Mouse (Mus musculus) erythroblast, embryonic 14.5 days (primary cell): ENCODE measurements around the gene F3. TPM values are rescaled to one million over a fixed set of nuclear protein-coding genes. Genes with fewer than 3 reads are reported as not detected.

ENCODE experiments used
- H3K27me3 ChIP-seq: 2 replicates; pipeline ENCODE4 v1.6.1; 2012; ENCODE audit warnings: inconsistent platforms; ENCODE audit not compliant: control insufficient read depth
- H3K36me3 ChIP-seq: 2 replicates; pipeline ENCODE4 v1.6.1; 2012; ENCODE audit warnings: mild to moderate bottlenecking, inconsistent platforms; ENCODE audit not compliant: control insufficient read depth
- H3K4me1 ChIP-seq: 2 replicates; pipeline ENCODE4 v1.6.1; 2012; ENCODE audit warnings: inconsistent platforms; ENCODE audit not compliant: control insufficient read depth
- H3K4me3 ChIP-seq: replicated peaks from 2 replicates; pipeline ENCODE3; 2012; ENCODE audit warnings: moderate library complexity, mild to moderate bottlenecking, inconsistent platforms
- H3K9me3 ChIP-seq: 2 replicates; pipeline ENCODE4 v1.6.1; 2012; ENCODE audit warnings: low read length, inconsistent platforms, mixed read lengths; ENCODE audit not compliant: control insufficient read depth
- GATA1 ChIP-seq: IDR thresholded peaks from 2 replicates; pipeline ENCODE4 v1.6.1; 2012; ENCODE audit warnings: low read length, inconsistent platforms, mixed read lengths
- TAL1 ChIP-seq: IDR thresholded peaks from 3 replicates; pipeline ENCODE4 v1.6.1; 2012; ENCODE audit warnings: low read length, inconsistent platforms, mixed read lengths
- polyA plus RNA-seq: library from polyadenylated mRNA; stranded (reverse); fragments of >175 nt; gene quantifications from 2 replicates; pipeline ENCODE4 v1.2.3, GENCODE M21; 2012

The F3 gene
- polyA plus RNA-seq, result not detected in 2 replicates

DNA sequence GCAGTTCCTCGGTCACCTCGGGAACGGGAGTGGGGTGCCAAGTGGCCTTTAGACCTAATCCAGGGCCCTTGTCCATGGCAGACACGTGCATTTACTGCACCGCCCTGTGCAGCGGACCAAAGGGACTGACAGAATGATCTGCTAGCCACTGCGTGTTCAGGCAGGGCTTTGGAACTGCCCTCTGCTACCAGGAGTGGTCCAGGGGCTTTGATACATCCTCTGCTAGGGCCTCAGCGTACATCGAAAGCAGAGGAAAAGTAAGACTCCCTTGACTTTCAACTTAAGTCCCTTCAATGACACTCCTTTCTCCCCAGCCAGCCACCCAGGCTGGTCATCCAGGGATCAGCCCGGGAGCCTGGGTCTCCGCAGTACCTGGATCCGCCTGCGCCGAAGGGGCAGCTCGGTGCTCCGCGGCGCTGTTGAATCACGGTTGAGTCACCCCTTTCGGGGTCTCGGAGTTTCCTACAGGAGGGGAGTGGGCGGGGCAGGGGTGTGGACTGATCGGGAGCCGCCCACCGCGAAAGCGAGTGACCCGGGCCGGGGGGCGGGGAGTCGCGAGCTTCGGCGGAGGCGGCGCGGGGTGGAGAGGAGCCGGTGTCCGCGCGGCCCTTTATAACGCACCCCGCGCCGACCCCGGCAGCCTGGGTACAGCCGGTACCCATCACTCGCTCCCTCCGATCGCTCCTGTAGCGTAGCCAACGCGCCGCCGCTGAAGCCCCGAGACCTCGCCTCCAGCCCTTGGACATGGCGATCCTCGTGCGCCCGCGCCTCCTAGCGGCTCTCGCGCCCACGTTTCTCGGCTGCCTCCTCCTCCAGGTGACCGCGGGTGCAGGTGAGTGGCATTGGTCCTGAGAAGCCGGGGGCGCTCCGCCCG lies at the start of gene F3:
Gene F3, plus strand, starts transcription at position 567 of the 874 bp plus-strand sequence.
- TF ChIP-seq GATA1, result no peak
- TF ChIP-seq TAL1, result no peak

GRCm38 (mm10) chr3:121678935-121679334 lies 44.4 kb upstream of the F3 start:
- TF ChIP-seq TAL1 (no peak), GATA1 (no peak)
- no peaks in the 10 kb centered on the region for H3K4me1 ChIP-seq
- no peaks in the 10 kb centered on the region for H3K36me3 ChIP-seq
- no peaks in the 10 kb centered on the region for H3K27me3 ChIP-seq
- no peaks in the 10 kb centered on the region for H3K9me3 ChIP-seq
- H3K4me3 ChIP-seq, result no peak overlapping the region

More for the DNA sequence above, at the start of gene F3:
- no peaks in the 10 kb centered on the region for H3K9me3 ChIP-seq
- no peaks in the 10 kb centered on the region for H3K4me1 ChIP-seq
- no peaks in the 10 kb centered on the region for H3K36me3 ChIP-seq
- H3K27me3 ChIP-seq, result peaks cover 51% of the 10 kb centered on the region
- H3K4me3 ChIP-seq, result peak within 1 kb of the TSS; percentile 43

- TF ChIP-seq GATA1, result no peak
- TF ChIP-seq TAL1, result no peak
- H3K9me3 ChIP-seq, result no peaks in the 10 kb centered on the region
- H3K27me3 ChIP-seq, result no peaks in the 10 kb centered on the region
- H3K36me3 ChIP-seq, result no peaks in the 10 kb centered on the region
- H3K4me1 ChIP-seq, result no peaks in the 10 kb centered on the region
- H3K4me3 ChIP-seq, result no peak overlapping the region
These were observed 43.9 kb upstream of the F3 start for GRCm38 (mm10) chr3:121679443-121679842.

DNA sequence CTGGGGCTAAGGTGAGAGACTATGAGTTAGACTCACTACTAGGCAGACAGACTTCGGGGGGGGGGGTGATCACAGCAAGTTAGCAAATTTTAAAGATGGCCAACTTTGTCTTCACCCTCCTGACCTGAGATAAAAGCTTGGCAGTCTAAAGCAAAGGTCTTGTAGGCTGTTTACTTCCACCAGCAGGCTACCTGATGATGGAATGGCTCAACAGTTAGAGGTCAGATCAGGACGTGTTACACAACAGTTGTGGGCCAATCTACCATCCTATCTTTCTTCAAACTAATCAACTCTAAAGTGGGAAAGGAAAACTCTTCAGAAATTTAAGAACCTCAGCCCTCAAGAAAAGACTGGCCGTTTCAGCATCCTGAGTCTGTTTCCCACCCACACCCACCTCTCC lies 43.1 kb upstream of the F3 start:
- Histone ChIP-seq H3K4me1 (no peaks in the 10 kb centered on the region), H3K9me3 (no peaks in the 10 kb centered on the region), H3K4me3 (no peak overlapping the region), H3K27me3 (no peaks in the 10 kb centered on the region), H3K36me3 (no peaks in the 10 kb centered on the region)
- TF ChIP-seq GATA1 (no peak), TAL1 (no peak)

DNA sequence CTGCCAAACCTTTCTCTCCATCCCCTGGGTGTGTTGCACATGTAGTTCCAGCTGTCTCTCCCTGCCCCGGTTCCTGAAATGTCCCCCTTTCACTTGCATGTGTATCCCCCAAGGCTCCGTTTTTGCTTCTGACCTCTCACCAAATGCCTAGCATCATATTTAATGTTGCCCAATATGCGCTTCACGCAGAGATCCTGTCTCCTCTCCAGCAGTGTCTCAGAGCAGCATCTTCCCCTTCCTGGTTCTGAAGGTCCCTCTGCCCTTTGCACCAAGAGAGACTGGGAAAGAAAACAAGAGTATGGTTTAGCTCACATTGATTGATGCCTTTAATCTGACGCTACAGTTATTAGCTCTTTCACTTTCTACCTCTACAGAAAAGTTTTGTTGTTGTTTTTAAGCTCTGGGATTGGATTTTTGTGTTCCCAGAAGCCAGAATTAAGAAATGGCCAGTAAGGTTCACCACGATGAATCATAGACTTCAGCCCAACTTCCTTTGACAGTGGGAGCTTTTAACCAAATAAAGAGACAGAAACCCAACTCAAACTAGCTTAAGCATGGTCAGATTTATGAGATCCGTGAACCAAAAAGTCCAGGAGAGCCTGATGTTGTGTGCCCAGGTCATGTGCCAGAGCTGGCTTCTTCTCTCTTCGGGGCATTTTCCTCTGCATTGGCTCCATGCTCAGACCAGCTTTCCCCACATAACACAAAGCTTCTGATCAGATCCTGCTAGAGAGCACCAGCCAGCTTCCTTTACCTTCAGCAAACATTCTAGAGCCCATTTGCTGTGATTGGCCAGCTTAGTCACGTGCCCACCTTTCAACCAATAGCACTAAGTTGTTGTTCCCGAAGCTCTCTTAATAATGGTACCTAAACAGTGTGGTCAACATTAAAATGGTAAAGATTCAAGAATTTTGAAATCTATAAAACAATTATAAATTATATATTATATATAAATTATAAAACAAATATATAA lies 40.6 kb upstream of the F3 start:
- no peaks in the 10 kb centered on the region for H3K9me3 ChIP-seq
- no peak overlapping the region for H3K4me3 ChIP-seq
- TF ChIP-seq TAL1 (no peak), GATA1 (no peak)
- no peaks in the 10 kb centered on the region for H3K4me1 ChIP-seq
- H3K27me3 ChIP-seq, result no peaks in the 10 kb centered on the region
- H3K36me3 ChIP-seq, result no peaks in the 10 kb centered on the region

- TF ChIP-seq TAL1, result no peak
- no peak for TF ChIP-seq GATA1
- Histone ChIP-seq H3K4me3 (no peak overlapping the region), H3K36me3 (no peaks in the 10 kb centered on the region), H3K9me3 (no peaks in the 10 kb centered on the region), H3K27me3 (no peaks in the 10 kb centered on the region), H3K4me1 (peaks cover 2% of the 10 kb centered on the region; the same call in 1 of the 2 replicates)
These were observed 38.8 kb upstream of the F3 start for GRCm38 (mm10) chr3:121684552-121684951.

GRCm38 (mm10) chr3:121684963-121685362 lies 38.4 kb upstream of the F3 start:
- no peaks in the 10 kb centered on the region for H3K36me3 ChIP-seq
- no peaks in the 10 kb centered on the region for H3K9me3 ChIP-seq
- H3K4me1 ChIP-seq, result peaks cover 2% of the 10 kb centered on the region; the same call in 1 of the 2 replicates
- H3K27me3 ChIP-seq, result no peaks in the 10 kb centered on the region
- H3K4me3 ChIP-seq, result no peak overlapping the region
- no peak for TF ChIP-seq GATA1

GRCm38 (mm10) chr3:121685985-121686384 lies 37.4 kb upstream of the F3 start:
- Histone ChIP-seq H3K27me3 (no peaks in the 10 kb centered on the region), H3K4me1 (peaks cover 2% of the 10 kb centered on the region; the same call in 1 of the 2 replicates), H3K4me3 (no peak overlapping the region), H3K36me3 (no peaks in the 10 kb centered on the region), H3K9me3 (no peaks in the 10 kb centered on the region)
- TF ChIP-seq TAL1, result no peak
- no peak for TF ChIP-seq GATA1
